Mouse (Mus musculus) midbrain, embryonic 14.5 days (tissue): ENCODE measurements around the gene Ndufv1. TPM values are rescaled to one million over a fixed set of nuclear protein-coding genes. Genes with fewer than 3 reads are reported as not detected.
A peak's percentile ranks its signal among the peaks of the same experiment; 100 is the strongest.

Source experiments
- ATAC-seq: fragments of 200-750 bp; cut with Nextera tagmentation; 2 replicates; pipeline ENCODE4 v1.8.0; 2017; ENCODE audit warnings: moderate number of reproducible peaks, moderate library complexity; ENCODE audit not compliant: low FRiP score, low TSS enrichment
- DNase-seq: peaks from one replicate; pipeline ENCODE4 v3.0.0-alpha.2; 2015
- H3K27ac ChIP-seq: fragments of 300-500 bp; sonication (generic); replicated peaks from 2 replicates; pipeline ENCODE4 v1.5.1; 2014; ENCODE audit warnings: mild to moderate bottlenecking, low read depth, low read length, moderate library complexity
- H3K27me3 ChIP-seq: fragments of 300-500 bp; sonication (generic); 2 replicates; pipeline ENCODE4 v1.6.1; 2014; ENCODE audit warnings: low read length, control low read depth, mixed read lengths; ENCODE audit not compliant: control insufficient read depth, insufficient read depth
- H3K36me3 ChIP-seq: fragments of 300-500 bp; sonication (generic); 2 replicates; pipeline ENCODE4 v1.6.1; 2014; ENCODE audit warnings: low read length, control low read depth; ENCODE audit not compliant: control insufficient read depth, insufficient read depth
- H3K4me1 ChIP-seq: fragments of 300-500 bp; sonication (generic); 2 replicates; pipeline ENCODE4 v1.6.1; 2014; ENCODE audit warnings: mild to moderate bottlenecking, antibody characterized with exemption, low read length, control low read depth; ENCODE audit not compliant: control insufficient read depth, insufficient read depth
- H3K4me2 ChIP-seq: fragments of 300-500 bp; sonication (generic); 2 replicates; pipeline ENCODE4 v1.6.1; 2014; ENCODE audit warnings: mild to moderate bottlenecking, low read length, moderate library complexity
- H3K4me3 ChIP-seq: fragments of 300-500 bp; sonication (generic); replicated peaks from 2 replicates; pipeline ENCODE4 v1.5.1; 2014; ENCODE audit warnings: low read depth, low read length
- H3K9ac ChIP-seq: fragments of 300-500 bp; sonication (generic); replicated peaks from 2 replicates; pipeline ENCODE4 v1.6.1; 2014; ENCODE audit warnings: mild to moderate bottlenecking, low read length, moderate library complexity
- H3K9me3 ChIP-seq: fragments of 300-500 bp; sonication (generic); 2 replicates; pipeline ENCODE4 v1.6.1; 2016; ENCODE audit warnings: low read length, control low read depth, mixed read lengths; ENCODE audit not compliant: control insufficient read depth
- WGBS: fragments of 180-500 bp; shearing (Covaris S2); extraction: QIAGEN DNeasy Blood & Tissue Kit; methylation state at CpG from one replicate; pipeline ENCODE4 v1.1.7; 2014; 5-methylcytosine and 5-hydroxymethylcytosine counted together
- polyA plus RNA-seq: library from polyadenylated mRNA; unstranded; fragments of >200 nt; fragmentation: Nextera tagmentation; extraction: Ambion mirVana; gene quantifications from 2 replicates; pipeline ENCODE4 v1.2.1, GENCODE M21; 2014

The Ndufv1 gene
- polyA plus RNA-seq, 1 experiment from 2014 or later, result 231 TPM

GRCm38 (mm10) chr19:4015635-4016034, 3.0 kb upstream of the Ndufv1 start:
- WGBS, result 73% methylated on average over 5 of the region's 5 CpGs
- ATAC-seq, result no peak
- H3K4me2 ChIP-seq, result no peak overlapping the region

GRCm38 (mm10) chr19:4014802-4015201, 2.2 kb upstream of the Ndufv1 start:
- H3K4me2 ChIP-seq, result no peak overlapping the region
- no peak for ATAC-seq
- peaks cover 12% of the 10 kb centered on the region for H3K36me3 ChIP-seq
- no peaks in the 10 kb centered on the region for H3K27me3 ChIP-seq
- no peak overlapping the region for H3K9ac ChIP-seq
- no peak overlapping the region for H3K4me3 ChIP-seq
- peaks cover 9% of the 10 kb centered on the region for H3K4me1 ChIP-seq
- no peak overlapping the region for H3K27ac ChIP-seq
- no peak for DNase-seq
- no peaks in the 10 kb centered on the region for H3K9me3 ChIP-seq

More at GRCm38 (mm10) chr19:4015635-4016034, 3.0 kb upstream of the Ndufv1 start:
- no peak for DNase-seq
- no peaks in the 10 kb centered on the region for H3K27me3 ChIP-seq
- H3K4me1 ChIP-seq, result peaks cover 9% of the 10 kb centered on the region
- no peak overlapping the region for H3K4me3 ChIP-seq
- H3K27ac ChIP-seq, result no peak overlapping the region
- H3K9ac ChIP-seq, result no peak overlapping the region
- H3K36me3 ChIP-seq, result peaks cover 5% of the 10 kb centered on the region; the same call in 1 of the 2 replicates
- no peaks in the 10 kb centered on the region for H3K9me3 ChIP-seq

DNA sequence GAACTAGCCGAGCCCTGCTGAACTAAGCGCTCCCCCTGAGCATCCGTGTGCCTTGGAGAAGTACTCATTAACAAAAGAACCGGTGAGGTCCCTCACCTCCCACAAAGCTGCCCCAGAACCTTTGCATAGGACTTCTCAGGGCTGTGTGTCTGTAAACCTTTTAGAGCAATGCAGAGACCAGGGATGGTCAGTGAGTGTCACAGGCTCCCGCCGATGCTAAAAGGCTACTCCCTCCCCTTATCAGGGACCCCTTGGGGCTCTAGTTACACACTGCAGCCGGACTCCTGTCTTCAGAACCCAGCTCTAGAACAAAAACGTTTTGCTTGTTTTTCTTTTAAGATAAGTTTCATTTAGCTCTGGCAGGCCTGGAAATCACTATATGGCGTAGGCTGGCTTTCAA, 460 bp upstream of the Ndufv1 start:
- ATAC-seq, result peak; percentile 34; the same call in 1 of the 2 replicates

DNA sequence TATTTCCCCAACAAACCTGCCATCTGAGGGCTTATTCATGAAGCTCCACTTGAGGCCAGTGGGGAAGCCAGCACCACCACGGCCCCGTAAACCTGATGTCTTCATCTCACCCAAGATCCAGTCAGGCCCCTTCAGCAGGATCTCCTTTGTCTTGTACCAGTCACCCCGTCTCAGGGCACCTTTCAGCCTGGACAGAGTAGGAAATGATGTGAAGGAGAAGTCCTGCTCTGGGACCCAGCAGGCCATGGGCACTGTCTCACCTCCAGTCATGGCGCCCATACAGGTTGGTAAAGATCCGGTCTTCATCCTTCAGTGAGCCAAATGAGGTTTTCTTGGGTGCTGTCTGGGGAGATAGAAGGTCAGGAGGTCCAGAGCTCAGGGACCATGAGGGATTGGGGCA, 1.5 kb downstream of the Ndufv1 start:
- peaks cover 9% of the 10 kb centered on the region for H3K4me1 ChIP-seq
- no peak for ATAC-seq
- peak overlapping the region; percentile 75; the same call in 1 of the 2 replicates for H3K4me2 ChIP-seq

More for the DNA sequence above, 460 bp upstream of the Ndufv1 start:
- Histone ChIP-seq H3K27ac (no peak overlapping the region), H3K27me3 (no peaks in the 10 kb centered on the region), H3K4me1 (peaks cover 9% of the 10 kb centered on the region), H3K4me2 (peak overlapping the region; percentile 43), H3K9me3 (no peaks in the 10 kb centered on the region), H3K9ac (no peak overlapping the region), H3K4me3 (peak overlapping the region; percentile 82), H3K36me3 (peaks cover 29% of the 10 kb centered on the region)
- DNase-seq, result no peak
- WGBS, result 26% methylated on average over 9 of the region's 9 CpGs

GRCm38 (mm10) chr19:4005971-4006370, 6.6 kb downstream of the Ndufv1 start:
- Histone ChIP-seq H3K27ac (no peak overlapping the region), H3K4me2 (no peak overlapping the region), H3K4me1 (peaks cover 10% of the 10 kb centered on the region), H3K4me3 (no peak overlapping the region), H3K27me3 (no peaks in the 10 kb centered on the region), H3K9ac (no peak overlapping the region), H3K9me3 (no peaks in the 10 kb centered on the region), H3K36me3 (peaks cover 57% of the 10 kb centered on the region)
- no peak for DNase-seq
- no peak for ATAC-seq
- 95% methylated on average over 8 of the region's 8 CpGs for WGBS

More for the DNA sequence above, 1.5 kb downstream of the Ndufv1 start:
- Histone ChIP-seq H3K9me3 (no peaks in the 10 kb centered on the region), H3K27me3 (no peaks in the 10 kb centered on the region), H3K27ac (no peak overlapping the region), H3K4me3 (no peak overlapping the region), H3K9ac (no peak overlapping the region), H3K36me3 (peaks cover 49% of the 10 kb centered on the region)
- WGBS, result 93% methylated on average over 5 of the region's 5 CpGs
- DNase-seq, result no peak

- ATAC-seq (no peak), DNase-seq (no peak)
- Histone ChIP-seq H3K27me3 (no peaks in the 10 kb centered on the region), H3K4me1 (peaks cover 13% of the 10 kb centered on the region), H3K4me3 (no peak overlapping the region), H3K9ac (no peak overlapping the region), H3K27ac (no peak overlapping the region), H3K36me3 (peaks cover 50% of the 10 kb centered on the region), H3K9me3 (no peaks in the 10 kb centered on the region), H3K4me2 (no peak overlapping the region)
- WGBS, result 90% methylated on average over 9 of the region's 9 CpGs
Observed at GRCm38 (mm10) chr19:4005091-4005490, 7.5 kb downstream of the Ndufv1 start.

DNA sequence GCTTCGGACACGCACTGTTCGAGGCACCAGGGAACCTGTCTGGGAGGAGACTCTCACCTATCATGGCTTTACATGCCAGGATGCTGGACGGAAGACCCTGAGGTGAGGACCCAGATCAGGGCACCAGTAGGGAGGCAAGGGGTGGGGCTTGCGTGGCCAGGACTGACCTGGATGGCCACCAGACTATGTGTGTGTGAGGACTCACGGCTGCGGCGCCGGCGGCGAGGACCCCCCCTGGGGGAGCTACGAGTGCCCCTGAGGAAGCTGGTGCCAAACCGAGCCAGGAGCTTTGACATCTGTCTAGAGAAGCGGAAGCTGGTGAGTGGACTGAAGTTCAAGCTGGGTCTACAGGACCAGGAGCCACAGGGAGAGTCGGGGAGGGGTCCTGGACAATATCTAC, 8.3 kb downstream of the Ndufv1 start:
- Histone ChIP-seq H3K4me1 (peaks cover 16% of the 10 kb centered on the region), H3K4me3 (no peak overlapping the region), H3K9ac (no peak overlapping the region), H3K27ac (no peak overlapping the region), H3K36me3 (peaks cover 43% of the 10 kb centered on the region), H3K27me3 (no peaks in the 10 kb centered on the region), H3K9me3 (no peaks in the 10 kb centered on the region), H3K4me2 (no peak overlapping the region)
- WGBS, result 87% methylated on average over 15 of the region's 15 CpGs
- DNase-seq (no peak), ATAC-seq (no peak)

GRCm38 (mm10) chr19:4003641-4004040, 9.0 kb downstream of the Ndufv1 start:
- Histone ChIP-seq H3K36me3 (peaks cover 36% of the 10 kb centered on the region), H3K4me2 (no peak overlapping the region), H3K4me3 (no peak overlapping the region), H3K4me1 (peaks cover 16% of the 10 kb centered on the region), H3K9ac (no peak overlapping the region), H3K27me3 (no peaks in the 10 kb centered on the region), H3K9me3 (no peaks in the 10 kb centered on the region), H3K27ac (no peak overlapping the region)
- DNase-seq (no peak), ATAC-seq (no peak)
- 82% methylated on average over 12 of the region's 12 CpGs for WGBS

GRCm38 (mm10) chr19:4003112-4003511, 9.5 kb downstream of the Ndufv1 start, which contains the start of gene Doc2g:
Doc2g (plus strand) TSS chr19:4003313.
- Histone ChIP-seq H3K4me3 (no peak within 1 kb of the TSS), H3K36me3 (peaks cover 31% of the 10 kb centered on the region), H3K9me3 (no peaks in the 10 kb centered on the region), H3K9ac (no peak within 1 kb of the TSS), H3K27ac (no peak within 1 kb of the TSS), H3K27me3 (no peaks in the 10 kb centered on the region), H3K4me2 (no peak within 1 kb of the TSS), H3K4me1 (peaks cover 16% of the 10 kb centered on the region)
- WGBS, result 86% methylated on average over 1 of the region's 1 CpGs
- no peak for DNase-seq
- ATAC-seq, result no peak
